Mouse (Mus musculus) cerebellum, adult 9-10 months (tissue): ENCODE measurements around the gene Stac3.
A peak's percentile ranks its signal among the peaks of the same experiment; 100 is the strongest.

Experiments
- DNase-seq: peaks from one replicate; pipeline ENCODE4 v3.0.0; 2022

The Stac3 gene

GRCm38 (mm10) chr10:127500894-127501893 is at the start of gene Stac3:
Gene Stac3, plus strand, starts transcription at chr10:127501686.
- DNase-seq = no peak

- DNase-seq = no peak
Measured at GRCm38 (mm10) chr10:127453701-127454100, 47.8 kb upstream of the Stac3 start.

GRCm38 (mm10) chr10:127462411-127463096 is 38.9 kb upstream of the Stac3 start:
- DNase-seq = no peak

- DNase-seq = no peak
Measured at GRCm38 (mm10) chr10:127471281-127471988, 30.1 kb upstream of the Stac3 start.

- no peak for DNase-seq
Measured at GRCm38 (mm10) chr10:127472722-127473121, 28.8 kb upstream of the Stac3 start.

GRCm38 (mm10) chr10:127475175-127475574 is 26.3 kb upstream of the Stac3 start:
- DNase-seq = no peak

DNA sequence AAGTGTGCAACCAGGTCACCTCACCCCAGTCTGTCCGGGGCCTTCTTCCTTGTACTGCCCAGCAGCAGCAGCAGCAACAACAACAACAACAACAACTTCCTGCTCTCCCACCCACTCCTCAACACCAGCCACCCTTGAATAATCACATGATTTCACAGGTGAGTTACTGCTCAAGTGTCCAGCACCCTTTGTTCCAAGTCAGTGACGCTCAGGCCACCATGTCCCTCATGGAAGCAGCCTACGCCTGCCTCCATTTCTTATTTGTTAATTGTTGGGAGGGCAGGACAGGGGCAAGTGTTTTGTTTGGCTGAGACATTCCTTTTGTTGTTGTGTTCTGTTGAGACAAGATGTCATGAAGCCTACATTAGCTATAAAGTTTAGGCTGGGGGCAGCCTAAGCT is 24.9 kb upstream of the Stac3 start:
- DNase-seq = no peak

GRCm38 (mm10) chr10:127477301-127477700 is 24.2 kb upstream of the Stac3 start:
- no peak for DNase-seq

GRCm38 (mm10) chr10:127479131-127479530 is 22.4 kb upstream of the Stac3 start:
- DNase-seq = peak; percentile 79

DNA sequence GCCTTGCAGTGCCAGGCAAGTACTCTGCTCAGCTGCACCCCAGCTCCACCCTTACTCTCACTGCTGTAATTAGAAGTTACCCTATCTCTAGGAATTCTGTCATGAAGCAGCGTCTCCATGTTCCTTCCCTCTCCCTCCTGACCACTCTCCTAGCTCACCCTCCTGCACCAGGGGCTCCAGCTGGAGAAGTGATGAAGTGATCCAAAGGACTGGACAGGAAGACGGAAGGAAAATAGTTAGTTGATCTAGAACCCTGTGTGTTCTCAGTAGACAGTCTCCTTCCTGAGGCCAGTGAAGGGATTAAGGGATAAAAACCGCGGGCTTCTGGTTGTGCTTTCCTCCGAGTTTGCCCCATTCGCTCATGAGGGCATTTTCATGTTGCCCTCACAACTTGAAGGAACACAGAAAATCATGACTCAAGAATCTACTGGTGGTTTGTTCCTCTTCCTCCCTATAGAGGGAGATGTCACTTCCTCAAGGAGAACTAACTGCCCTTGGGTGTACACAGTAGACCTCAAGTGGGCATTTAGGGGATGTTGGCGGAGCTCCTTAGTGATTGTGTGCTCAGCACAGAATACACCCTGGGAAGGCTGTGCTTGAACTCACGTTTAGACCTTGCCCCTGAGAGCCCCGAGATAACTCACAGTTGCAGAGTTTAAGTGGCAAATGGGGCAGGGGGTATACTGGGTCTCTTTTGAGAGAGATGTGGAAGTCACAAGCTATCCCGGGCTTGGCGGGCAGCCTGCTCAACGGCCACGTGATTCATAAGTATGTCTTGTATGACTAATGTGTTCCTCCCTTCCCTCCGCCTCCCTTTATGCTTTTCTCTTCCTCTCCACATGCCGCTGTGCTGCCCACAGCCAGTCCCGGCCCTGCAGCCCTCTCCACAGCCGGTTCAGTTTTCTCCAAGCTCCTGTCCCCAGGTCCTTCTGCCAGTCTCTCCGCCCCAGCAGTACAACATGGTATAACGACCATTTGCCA is 20.4 kb upstream of the Stac3 start:
- DNase-seq = peak; percentile 28

DNA sequence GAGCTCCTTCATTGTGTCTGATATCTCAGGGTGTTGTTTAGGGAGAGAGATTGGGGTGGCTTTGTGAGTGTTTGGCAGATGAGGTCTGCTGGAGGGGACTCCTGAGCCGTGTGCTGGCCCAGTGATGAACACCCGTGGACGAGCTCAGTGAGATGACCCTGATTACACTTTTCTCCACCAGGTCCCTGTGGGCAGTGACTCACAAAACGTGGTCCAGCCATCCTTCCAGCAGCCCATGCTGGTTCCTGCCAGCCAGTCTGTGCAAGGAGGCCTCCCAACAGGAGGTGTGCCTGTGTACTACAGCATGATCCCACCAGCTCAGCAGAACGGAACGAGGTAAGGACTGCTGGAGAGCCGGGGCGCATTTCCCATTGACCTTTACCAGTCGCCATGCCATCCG is 16.3 kb upstream of the Stac3 start:
- no peak for DNase-seq

DNA sequence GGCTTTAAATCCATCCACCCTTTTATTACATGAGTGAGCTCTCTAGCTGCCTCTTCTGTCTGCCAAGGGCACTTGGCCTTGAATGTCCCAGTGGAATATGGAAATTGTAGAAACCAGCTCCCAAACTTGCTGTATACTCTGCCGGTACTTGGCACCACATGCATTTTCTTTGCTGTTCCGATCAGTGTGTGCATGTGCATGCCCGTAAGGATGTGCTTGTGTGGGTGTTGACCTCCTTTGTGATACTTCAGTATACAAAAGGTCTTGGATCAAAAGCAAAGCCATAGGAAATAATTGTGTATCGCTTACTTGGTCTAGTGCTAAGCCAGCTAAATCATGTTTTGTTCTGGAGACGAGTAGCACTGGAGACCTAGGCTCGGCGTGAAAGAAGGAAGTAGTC is 12.6 kb upstream of the Stac3 start:
- no peak for DNase-seq

DNA sequence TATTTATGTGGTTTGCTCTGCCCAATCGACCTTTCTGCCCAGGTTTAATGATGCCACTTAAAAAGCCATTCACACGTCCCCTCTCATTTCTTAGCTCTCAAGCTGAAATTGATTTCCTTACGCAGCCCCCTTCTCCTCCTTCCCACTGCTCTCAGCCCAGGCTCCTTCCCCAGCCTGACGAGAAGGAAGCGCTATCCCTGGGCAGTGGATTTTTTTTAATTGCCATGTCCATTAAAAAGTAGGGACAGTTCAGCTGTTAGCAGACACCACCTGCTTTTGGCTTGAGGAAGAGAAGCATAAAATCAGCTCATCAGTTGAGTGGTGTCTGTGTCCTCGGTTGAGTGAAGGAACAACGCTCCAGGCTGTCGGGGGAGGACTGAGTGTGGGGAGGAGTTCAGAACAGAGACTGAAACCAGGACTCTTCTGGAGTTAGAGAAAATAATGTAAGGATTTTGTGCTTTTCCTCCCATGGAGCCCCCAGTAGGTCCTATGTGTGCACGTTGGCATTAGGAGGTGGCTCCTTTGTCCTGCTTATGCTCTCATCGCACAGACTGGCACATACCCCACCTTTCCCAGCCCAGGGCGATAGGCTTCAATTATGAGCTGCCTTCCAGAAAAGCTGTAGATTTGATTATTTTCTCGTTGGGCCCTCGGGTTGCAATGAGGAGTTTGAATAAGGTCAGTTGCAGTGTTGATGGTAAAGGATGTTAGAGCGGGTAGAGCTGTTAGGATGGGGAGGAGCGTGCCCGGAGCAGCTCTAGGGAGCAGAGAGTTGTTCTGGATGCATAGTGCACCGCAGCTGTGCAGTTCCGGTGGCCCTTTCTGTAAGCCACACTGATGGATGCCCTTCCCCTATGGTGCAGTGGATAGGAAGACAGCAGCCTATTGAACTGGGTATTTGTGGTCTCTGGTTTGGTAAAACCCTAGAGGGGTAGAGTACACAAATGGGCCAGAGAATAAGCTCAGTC is 11.0 kb upstream of the Stac3 start:
- DNase-seq = no peak

DNA sequence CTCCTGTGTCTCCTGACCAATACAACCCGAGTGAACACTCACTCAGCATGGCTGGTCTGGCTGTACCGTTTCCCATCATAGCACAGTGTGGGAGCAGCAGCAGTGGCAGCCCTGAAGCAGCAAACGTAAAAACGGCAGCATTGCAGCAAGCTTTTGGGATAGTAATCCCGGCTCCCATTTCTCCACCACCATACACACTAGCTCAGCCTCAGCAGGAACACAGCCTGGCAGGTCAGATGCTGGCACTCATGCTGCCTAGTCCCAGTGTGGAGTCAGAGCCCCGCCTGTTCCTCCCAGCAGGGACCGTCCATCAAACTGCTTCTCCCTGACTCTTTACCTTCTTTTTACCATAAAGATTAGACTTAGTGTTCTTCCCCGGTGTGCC is 10.4 kb upstream of the Stac3 start:
- DNase-seq = peak; percentile 51

- no peak for DNase-seq
Measured at GRCm38 (mm10) chr10:127492118-127492517, 9.4 kb upstream of the Stac3 start.

DNA sequence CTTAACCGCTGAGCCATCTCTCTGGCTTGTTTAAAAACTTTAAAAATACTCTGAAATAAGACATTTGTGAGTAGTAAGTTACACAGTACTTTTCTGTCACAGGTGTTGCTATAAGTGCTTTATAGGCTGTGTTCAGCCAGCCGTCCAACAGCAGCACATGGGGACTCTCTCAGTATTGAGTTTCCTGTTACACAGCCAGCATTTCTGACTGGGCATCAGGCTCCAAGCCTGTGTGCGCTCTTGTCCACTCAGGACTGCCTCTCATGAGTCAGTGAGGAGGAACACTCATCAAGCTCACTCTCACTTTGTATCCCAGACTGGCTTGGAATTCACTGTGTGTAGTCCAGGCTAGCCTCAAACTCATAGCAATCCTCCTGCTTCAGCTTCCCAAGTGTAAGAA is 5.3 kb upstream of the Stac3 start:
- no peak for DNase-seq

- peak; percentile 53 for DNase-seq
Measured at GRCm38 (mm10) chr10:127499516-127499915, 2.0 kb upstream of the Stac3 start.

DNA sequence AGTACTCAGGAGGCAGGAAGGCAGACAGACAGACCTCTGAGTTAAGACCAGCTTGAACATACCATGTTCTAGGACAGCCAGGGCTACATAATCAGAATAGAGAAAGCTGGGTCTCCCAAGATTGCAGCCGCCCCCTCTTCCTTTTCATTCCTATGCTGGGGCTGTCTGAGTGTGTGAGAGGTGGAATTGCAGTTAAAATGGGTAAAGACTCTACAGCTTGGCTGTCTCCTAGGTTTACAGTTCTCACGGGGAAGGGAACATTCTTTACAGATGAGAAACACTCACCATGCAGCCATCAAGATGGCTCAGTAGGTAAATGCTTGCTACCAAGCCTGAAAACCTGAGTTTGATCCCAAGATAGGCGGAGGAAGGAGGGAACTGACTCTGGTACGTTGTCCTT is 1.4 kb upstream of the Stac3 start:
- DNase-seq = no peak

DNA sequence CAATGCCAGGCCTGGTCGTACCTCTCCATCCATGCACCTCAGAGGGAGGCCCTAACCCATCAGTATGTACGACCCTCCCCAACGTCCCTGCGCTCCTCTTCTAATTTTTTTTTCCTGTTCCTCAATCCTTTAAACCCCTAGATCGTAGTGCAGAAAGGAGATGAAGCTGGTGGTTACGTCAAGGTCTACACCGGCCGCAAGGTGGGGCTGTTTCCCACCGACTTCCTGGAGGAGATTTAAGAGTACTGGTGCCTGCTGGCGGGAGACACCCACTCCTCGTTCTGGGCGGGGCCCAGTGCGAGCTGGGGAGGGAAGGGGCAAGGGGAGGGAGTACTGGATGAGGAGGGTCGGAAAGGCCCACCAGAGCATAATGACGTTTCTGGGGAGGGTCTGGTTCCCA is 6.8 kb downstream of the Stac3 start:
- DNase-seq = peak; percentile 90

DNA sequence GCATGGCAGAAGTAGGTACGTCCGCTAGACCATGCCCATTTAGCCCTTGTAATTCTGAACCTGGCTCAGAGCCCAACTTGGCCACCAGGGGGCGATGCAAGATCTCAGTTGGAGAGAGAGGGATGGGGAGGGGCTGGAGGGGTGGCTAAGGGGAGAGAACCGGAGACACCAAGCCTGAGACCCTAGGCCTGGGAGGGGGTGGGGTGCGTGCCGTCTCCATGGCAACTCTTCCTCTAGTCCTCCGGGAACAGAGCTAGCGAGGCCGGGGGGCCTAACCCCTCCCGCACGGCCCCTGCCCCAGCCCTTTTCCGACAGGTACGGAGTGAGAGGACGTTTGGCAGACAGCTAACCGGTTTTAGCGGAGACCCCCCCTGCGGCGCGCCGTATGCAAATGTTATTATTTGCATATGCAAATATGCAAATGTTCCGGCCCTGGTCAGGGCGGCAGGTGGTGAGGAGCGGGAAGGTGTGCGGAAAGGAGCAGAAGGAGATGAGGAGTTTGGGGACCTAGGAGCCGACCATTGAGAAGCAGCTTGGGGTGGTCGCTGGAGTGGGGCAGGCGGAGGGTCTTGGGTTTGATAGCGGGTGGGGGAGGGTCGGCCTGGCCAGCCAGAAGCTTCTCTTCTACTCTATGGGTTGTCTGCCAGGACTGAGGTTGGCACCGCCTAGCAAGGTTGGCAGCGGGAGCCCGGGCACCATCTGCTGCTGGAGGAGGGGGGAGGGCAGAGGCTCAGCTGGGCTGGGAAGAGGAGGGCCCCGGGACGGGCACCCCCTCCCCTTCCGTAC is 7.8 kb downstream of the Stac3 start:
- DNase-seq = peak; percentile 98
